Mouse (Mus musculus): Measurements from ENCODE around the gene Colgalt1. TPM values are rescaled to one million over a fixed set of nuclear protein-coding genes. Genes with fewer than 3 reads are reported as not detected.
A peak's percentile ranks its signal among the peaks of the same experiment; 100 is the strongest.

Colgalt1 gene
- total and polyA plus RNA-seq, 3 experiments = 72.0 to 85.3 (median 73.7) TPM

DNA sequence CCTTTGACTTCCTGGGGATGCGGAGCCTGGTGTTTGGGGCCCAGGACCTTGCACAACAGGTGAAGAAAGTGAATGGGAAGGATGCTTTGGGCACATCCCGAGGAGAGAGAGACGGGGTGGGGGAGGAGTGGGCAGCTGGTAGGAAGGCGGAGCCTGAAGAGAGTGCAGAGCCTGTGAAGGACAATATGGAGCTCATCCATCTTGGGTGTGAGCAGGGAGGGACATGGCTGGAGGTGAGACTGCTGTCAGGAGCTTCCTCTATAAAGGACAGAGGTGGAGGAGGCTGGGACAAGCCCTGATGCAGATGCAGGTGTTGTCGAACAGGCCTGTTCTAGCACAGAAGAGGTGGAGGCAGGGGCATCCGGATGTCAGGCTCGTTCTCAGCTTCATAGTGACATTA lies 6.8 kb upstream of the Colgalt1 start:
- Histone ChIP-seq H3K4me3 (replicated peaks in 1 of 3; ENCODE audit: low read depth in 2 of 3, low read length in 2 of 3, poor library complexity in 1 of 3) (no peak overlapping the region), H3K4me2 (ENCODE audit: insufficient read depth, low read depth, poor library complexity, severe bottlenecking) (no peak overlapping the region), H3K27ac (ENCODE audit: insufficient read depth, low read depth) (0 out of 2 replicates have a peak overlapping the region, but pooled peaks have one; percentile 6), H3K4me1 (ENCODE audit: control insufficient read depth in 1 of 2, insufficient read depth in 2 of 2) (peaks cover 29 to 78% of the 10 kb centered on the region in 2 experiments), H3K79me2 (replicated peaks; ENCODE audit: control insufficient read depth, extremely low read depth, insufficient read depth, poor library complexity, severe bottlenecking) (no peaks in the 10 kb centered on the region), H3K36me3 (replicated peaks in 1 of 2; ENCODE audit: control insufficient read depth in 1 of 2, insufficient read depth in 1 of 2, low read length in 1 of 2) (peaks cover 59 to 95% of the 10 kb centered on the region in 2 experiments), H3K9ac (ENCODE audit: insufficient read depth, low read depth) (no peak overlapping the region), H3K9me3 (replicated peaks; ENCODE audit: low read length) (no peaks in the 10 kb centered on the region), H3K27me3 (replicated peaks) (no peaks in the 10 kb centered on the region)
- TF ChIP-seq NRF1 (IDR thresholded peaks at IDR 0.05; ENCODE audit: low read depth, low read length) (no peak), POLR2AphosphoS2 (IDR thresholded peaks at IDR 0.05; ENCODE audit: low read depth, low read length) (no peak), HCFC1 (IDR thresholded peaks at IDR 0.05; ENCODE audit: low read depth, low read length) (no peak), GABPA (IDR thresholded peaks at IDR 0.05; ENCODE audit: insufficient replicate concordance, low read depth, low read length) (no peak), ZNF384 (IDR thresholded peaks at IDR 0.05; ENCODE audit: low read depth, low read length) (no peak), CHD2 (IDR thresholded peaks at IDR 0.05; ENCODE audit: low read length) (no peak)
- dilution Hi-C loops (cut with MboI; ENCODE audit: extremely low pct_ligation_motif_present, extremely low pct_unique_long_range_greater_than_20kb, low sequenced_read_pairs) = no loop called here
- in situ Hi-C loops (cut with MboI; ENCODE audit: low pct_ligation_motif_present, low pct_unique_long_range_greater_than_20kb, low sequenced_read_pairs) = no loop called here
- DNase-seq (ENCODE audit: extremely low read depth) = no peak

DNA sequence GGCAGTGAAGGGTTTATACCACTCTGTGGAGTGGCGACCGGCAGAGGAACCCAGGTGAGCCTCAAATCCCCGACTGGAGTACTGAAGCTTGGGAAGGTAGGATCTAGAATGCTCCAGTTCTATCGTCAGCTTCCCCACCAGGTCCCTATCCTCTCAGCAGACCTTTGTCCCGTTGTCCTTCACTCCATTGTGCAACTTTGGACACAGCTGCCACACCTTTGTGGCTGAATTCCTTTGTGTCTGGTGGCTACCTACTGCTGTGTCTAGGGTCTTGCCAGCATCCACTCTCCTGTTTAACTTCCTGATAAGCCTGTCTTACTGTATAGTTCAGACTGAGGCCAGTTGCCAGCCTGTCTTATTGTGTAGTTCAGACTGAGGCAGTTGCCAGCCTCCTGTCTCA lies 1.3 kb downstream of the Colgalt1 start:
- in situ Hi-C loops (cut with MboI; ENCODE audit: low pct_ligation_motif_present, low pct_unique_long_range_greater_than_20kb, low sequenced_read_pairs) (no loop called here), dilution Hi-C loops (cut with MboI; ENCODE audit: extremely low pct_ligation_motif_present, extremely low pct_unique_long_range_greater_than_20kb, low sequenced_read_pairs) (no loop called here)
- H3K9me3 ChIP-seq (replicated peaks; ENCODE audit: low read length) = no peaks in the 10 kb centered on the region
- H3K27me3 ChIP-seq (replicated peaks) = no peaks in the 10 kb centered on the region
- DNase-seq (ENCODE audit: extremely low read depth) = no peak
- TF ChIP-seq MEF2A (IDR thresholded peaks at IDR 0.05; ENCODE audit: borderline replicate concordance, low read depth, low read length) (no peak), ELF1 (IDR thresholded peaks at IDR 0.05; ENCODE audit: low read depth, low read length) (no peak), MAFK (IDR thresholded peaks at IDR 0.05; ENCODE audit: insufficient replicate concordance, low read length) (no peak), RCOR1 (conservative IDR thresholded peaks at IDR 0.05; ENCODE audit: low read depth, low read length) (no peak), MAX (IDR thresholded peaks at IDR 0.05; ENCODE audit: low read length) (no peak), NELFE (IDR thresholded peaks at IDR 0.05; ENCODE audit: low read depth, low read length) (no peak), UBTF (IDR thresholded peaks at IDR 0.05; ENCODE audit: low read depth, low read length) (no peak), GABPA (IDR thresholded peaks at IDR 0.05; ENCODE audit: insufficient replicate concordance, low read depth, low read length) (no peak), CHD1 (IDR thresholded peaks at IDR 0.05; ENCODE audit: low read depth, low read length) (no peak), BHLHE40 (IDR thresholded peaks at IDR 0.05; ENCODE audit: low read depth, low read length) (no peak), ZKSCAN1 (IDR thresholded peaks at IDR 0.05; ENCODE audit: borderline replicate concordance, low read depth, low read length) (no peak), SMC3 (IDR thresholded peaks at IDR 0.05; ENCODE audit: low read depth, low read length) (no peak), PAX5 (IDR thresholded peaks at IDR 0.05; ENCODE audit: low read length) (no peak)
- H3K79me2 ChIP-seq (replicated peaks; ENCODE audit: control insufficient read depth, extremely low read depth, insufficient read depth, poor library complexity, severe bottlenecking) = peaks cover 20% of the 10 kb centered on the region
- peak overlapping the region; percentile 27; the same call in 1 of the 2 replicates for H3K27ac ChIP-seq (ENCODE audit: insufficient read depth, low read depth)
- H3K4me2 ChIP-seq (ENCODE audit: insufficient read depth, low read depth, poor library complexity, severe bottlenecking) = peak overlapping the region; percentile 83
- H3K9ac ChIP-seq (ENCODE audit: insufficient read depth, low read depth) = peak overlapping the region; percentile 79; the same call in 1 of the 2 replicates
- peak overlapping the region; percentile 86 to 90 (median 86) for H3K4me3 ChIP-seq (replicated peaks in 1 of 3; ENCODE audit: low read depth in 2 of 3, low read length in 2 of 3, poor library complexity in 1 of 3)
- peaks cover 32 to 74% of the 10 kb centered on the region in 2 experiments for H3K36me3 ChIP-seq (replicated peaks in 1 of 2; ENCODE audit: control insufficient read depth in 1 of 2, insufficient read depth in 1 of 2, low read length in 1 of 2)
- peaks cover 16 to 54% of the 10 kb centered on the region in 2 experiments for H3K4me1 ChIP-seq (ENCODE audit: control insufficient read depth in 1 of 2, insufficient read depth in 2 of 2)

Data from CH12.LX (cell line).